Mouse (Mus musculus) embryonic fibroblast, embryonic 13.5 days (primary cell): ENCODE measurements around the gene Selenom.

ENCODE experiments used
- CTCF ChIP-seq: IDR thresholded peaks from 2 replicates; pipeline ENCODE4 v1.5.1; 2011; ENCODE audit warnings: mild to moderate bottlenecking, control low read depth, low read length, moderate library complexity, borderline replicate concordance; ENCODE audit not compliant: insufficient read depth
- POLR2A ChIP-seq: IDR thresholded peaks from 2 replicates; pipeline ENCODE4 v1.6.1; 2011; ENCODE audit warnings: low read depth, mild to moderate bottlenecking, control low read depth, low read length, moderate library complexity

GRCm38 (mm10) chr11:3535406-3535986 is 21.0 kb downstream of the Selenom start:
- TF ChIP-seq POLR2A: peak; percentile 77
- TF ChIP-seq CTCF: peak; percentile 62
